Mouse (Mus musculus) cortical plate, adult 2 months (tissue): Measurements from ENCODE around the gene Slc4a2.

Experiments used
- CTCF ChIP-seq: fragments of 200-500 bp; IDR thresholded peaks from 2 replicates; pipeline ENCODE4 v1.5.1; 2011; ENCODE audit warnings: mild to moderate bottlenecking, control low read depth, low read length; ENCODE audit not compliant: insufficient read depth; ENCODE audit errors: extremely low read depth
- POLR2A ChIP-seq: fragments of 200-500 bp; IDR thresholded peaks from 2 replicates; pipeline ENCODE4 v1.6.1; 2011; ENCODE audit warnings: mild to moderate bottlenecking, low read length, control low read depth; ENCODE audit not compliant: insufficient read depth; ENCODE audit errors: extremely low read depth

GRCm38 (mm10) chr5:24445428-24446080 lies 21.9 kb downstream of the Slc4a2 start:
- TF ChIP-seq CTCF (no peak), POLR2A (no peak)
